Mouse (Mus musculus) urinary bladder, postnatal 14 days (tissue): ENCODE measurements around the gene Tlk1.
"Not testable (repeated sequence)": the region's sequence is repeated elsewhere in the genome, so short reads cannot be mapped to it uniquely, and the experiment has no call there.

Source experiments
- DNase-seq: peaks from one replicate; pipeline ENCODE4 v3.0.0; 2021; ENCODE audit warnings: low spot score

The Tlk1 gene

GRCm38 (mm10) chr2:70833261-70833660, 7.7 kb upstream of the Tlk1 start:
- no peak for DNase-seq

GRCm38 (mm10) chr2:70831709-70832350, 6.3 kb upstream of the Tlk1 start:
- DNase-seq: no peak

GRCm38 (mm10) chr2:70830683-70831082, 5.2 kb upstream of the Tlk1 start:
- no peak for DNase-seq

- no peak for DNase-seq
These were observed 4.5 kb upstream of the Tlk1 start for GRCm38 (mm10) chr2:70829946-70830610.

GRCm38 (mm10) chr2:70827780-70828179, 2.3 kb upstream of the Tlk1 start:
- DNase-seq: no peak

- DNase-seq: no peak
These were observed 1.1 kb upstream of the Tlk1 start for GRCm38 (mm10) chr2:70826436-70827230.

- DNase-seq: peak; percentile 70
These were observed 624 bp downstream of the Tlk1 start for GRCm38 (mm10) chr2:70824838-70825370.

GRCm38 (mm10) chr2:70823926-70824800, 1.4 kb downstream of the Tlk1 start:
- DNase-seq: peak; percentile 9

- DNase-seq: no peak
These were observed 2.1 kb downstream of the Tlk1 start for GRCm38 (mm10) chr2:70823434-70823833.

GRCm38 (mm10) chr2:70816939-70817338, 8.6 kb downstream of the Tlk1 start:
- DNase-seq: no peak

GRCm38 (mm10) chr2:70816016-70816415, 9.5 kb downstream of the Tlk1 start:
- no peak for DNase-seq

- DNase-seq: no peak
These were observed 11.9 kb downstream of the Tlk1 start for GRCm38 (mm10) chr2:70813608-70814007.

- no peak for DNase-seq
These were observed 14.1 kb downstream of the Tlk1 start for GRCm38 (mm10) chr2:70811476-70811875.

GRCm38 (mm10) chr2:70809921-70810320, 15.6 kb downstream of the Tlk1 start:
- DNase-seq: no peak

GRCm38 (mm10) chr2:70808681-70809080, 16.8 kb downstream of the Tlk1 start:
- DNase-seq: no peak

- not testable (repeated sequence) for DNase-seq
These were observed 17.9 kb downstream of the Tlk1 start for GRCm38 (mm10) chr2:70807678-70808077.

GRCm38 (mm10) chr2:70806020-70806419, 19.5 kb downstream of the Tlk1 start:
- DNase-seq: no peak

GRCm38 (mm10) chr2:70803696-70804095, 21.8 kb downstream of the Tlk1 start:
- DNase-seq: not testable (repeated sequence)

- no peak for DNase-seq
These were observed 22.9 kb downstream of the Tlk1 start for GRCm38 (mm10) chr2:70802658-70803057.

GRCm38 (mm10) chr2:70801543-70801942, 24.0 kb downstream of the Tlk1 start:
- DNase-seq: no peak

- DNase-seq: no peak
These were observed 25.1 kb downstream of the Tlk1 start for GRCm38 (mm10) chr2:70800396-70800795.

GRCm38 (mm10) chr2:70793276-70793675, 32.3 kb downstream of the Tlk1 start:
- no peak for DNase-seq
